Mouse (Mus musculus): ENCODE results near the gene 1700037H04Rik. TPM values are rescaled to one million over a fixed set of nuclear protein-coding genes. Genes with fewer than 3 reads are reported as not detected.

The 1700037H04Rik gene
- total and polyA plus RNA-seq, 2 experiments from 2014 or later = 35.9 to 48.3 TPM

DNA sequence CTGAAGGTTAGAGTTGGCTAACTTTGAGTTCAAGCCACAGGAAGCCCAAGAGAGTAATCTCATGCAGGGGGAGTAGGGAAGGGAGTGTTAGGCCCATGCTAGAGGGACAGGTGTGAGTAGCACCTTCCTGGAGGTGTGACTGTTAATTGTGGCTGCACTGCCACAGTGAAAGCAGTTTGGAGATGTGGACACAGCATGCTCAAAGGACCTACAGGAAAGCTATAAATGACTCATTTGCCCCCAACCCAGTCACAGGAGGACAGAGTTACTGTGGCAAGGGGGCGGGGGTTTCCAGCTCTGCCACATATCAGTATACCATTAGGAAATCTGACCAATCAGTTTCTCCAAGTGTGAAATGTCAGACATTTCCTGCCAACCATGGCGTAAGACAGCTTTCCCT lies 14.3 kb downstream of the 1700037H04Rik start:
- 72% methylated on average over 2 of the region's 2 CpGs for WGBS

DNA sequence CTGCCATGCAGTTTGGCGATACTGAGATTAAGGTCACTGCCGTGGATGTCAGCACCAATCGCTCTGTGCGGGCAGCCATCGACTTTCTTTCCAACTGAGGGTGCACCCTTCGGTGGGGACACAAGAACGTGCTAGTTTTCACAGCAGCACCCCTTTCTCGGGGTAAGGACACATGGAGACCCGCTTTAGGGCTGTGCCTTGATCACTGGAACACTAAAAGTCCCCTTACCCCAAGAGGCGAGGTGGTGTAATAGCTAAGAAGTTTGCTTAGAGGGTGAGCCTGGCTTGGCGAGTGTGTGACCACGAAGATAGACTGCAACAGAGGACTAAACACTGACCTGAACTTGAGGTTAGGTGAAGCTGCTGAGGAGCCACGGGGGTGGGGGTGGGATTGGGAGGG lies 14.8 kb downstream of the 1700037H04Rik start:
- no peaks in the 10 kb centered on the region for H3K27me3 ChIP-seq (ENCODE audit: control insufficient read depth, insufficient read depth, low read length)
- TF ChIP-seq EP300 (IDR thresholded peaks at IDR 0.05; ENCODE audit: low read depth) = no peak
- TF ChIP-seq CTCF (IDR thresholded peaks at IDR 0.05; ENCODE audit: low read depth) = no peak
- H3K4me2 ChIP-seq (ENCODE audit: low read depth, low read length) = no peak overlapping the region
- H3K9me3 ChIP-seq (replicated peaks; ENCODE audit: control insufficient read depth, low read length) = no peaks in the 10 kb centered on the region
- H3K4me3 ChIP-seq (ENCODE audit: low read depth, low read length) = no peak overlapping the region
- H3K4me1 ChIP-seq (ENCODE audit: control insufficient read depth, insufficient read depth) = peaks cover 9% of the 10 kb centered on the region; the same call in 1 of the 2 replicates
- peaks cover 57% of the 10 kb centered on the region for H3K36me3 ChIP-seq (replicated peaks; ENCODE audit: control insufficient read depth, insufficient read depth, low read length)
- 59% methylated on average over 13 of the region's 13 CpGs for WGBS
- no peak for DNase-seq (ENCODE audit: low spot score)
- H3K9ac ChIP-seq (replicated peaks; ENCODE audit: low read depth, low read length) = no peak overlapping the region
- ATAC-seq (ENCODE audit: insufficient read depth, low read depth) = no peak
- no peak overlapping the region for H3K27ac ChIP-seq (ENCODE audit: low read depth)

More for the DNA sequence above, 14.3 kb downstream of the 1700037H04Rik start:
- no peak for ATAC-seq (ENCODE audit: insufficient read depth, low read depth)
- Histone ChIP-seq H3K27ac (ENCODE audit: low read depth) (no peak overlapping the region), H3K4me2 (ENCODE audit: low read depth, low read length) (no peak overlapping the region), H3K4me3 (ENCODE audit: low read depth, low read length) (no peak overlapping the region), H3K36me3 (replicated peaks; ENCODE audit: control insufficient read depth, insufficient read depth, low read length) (peaks cover 57% of the 10 kb centered on the region), H3K4me1 (ENCODE audit: control insufficient read depth, insufficient read depth) (peaks cover 7% of the 10 kb centered on the region; the same call in 1 of the 2 replicates), H3K9me3 (replicated peaks; ENCODE audit: control insufficient read depth, low read length) (no peaks in the 10 kb centered on the region), H3K9ac (replicated peaks; ENCODE audit: low read depth, low read length) (no peak overlapping the region), H3K27me3 (ENCODE audit: control insufficient read depth, insufficient read depth, low read length) (no peaks in the 10 kb centered on the region)
- no peak for DNase-seq (ENCODE audit: low spot score)
- TF ChIP-seq CTCF (IDR thresholded peaks at IDR 0.05; ENCODE audit: low read depth) (no peak), EP300 (IDR thresholded peaks at IDR 0.05; ENCODE audit: low read depth) (no peak)

DNA sequence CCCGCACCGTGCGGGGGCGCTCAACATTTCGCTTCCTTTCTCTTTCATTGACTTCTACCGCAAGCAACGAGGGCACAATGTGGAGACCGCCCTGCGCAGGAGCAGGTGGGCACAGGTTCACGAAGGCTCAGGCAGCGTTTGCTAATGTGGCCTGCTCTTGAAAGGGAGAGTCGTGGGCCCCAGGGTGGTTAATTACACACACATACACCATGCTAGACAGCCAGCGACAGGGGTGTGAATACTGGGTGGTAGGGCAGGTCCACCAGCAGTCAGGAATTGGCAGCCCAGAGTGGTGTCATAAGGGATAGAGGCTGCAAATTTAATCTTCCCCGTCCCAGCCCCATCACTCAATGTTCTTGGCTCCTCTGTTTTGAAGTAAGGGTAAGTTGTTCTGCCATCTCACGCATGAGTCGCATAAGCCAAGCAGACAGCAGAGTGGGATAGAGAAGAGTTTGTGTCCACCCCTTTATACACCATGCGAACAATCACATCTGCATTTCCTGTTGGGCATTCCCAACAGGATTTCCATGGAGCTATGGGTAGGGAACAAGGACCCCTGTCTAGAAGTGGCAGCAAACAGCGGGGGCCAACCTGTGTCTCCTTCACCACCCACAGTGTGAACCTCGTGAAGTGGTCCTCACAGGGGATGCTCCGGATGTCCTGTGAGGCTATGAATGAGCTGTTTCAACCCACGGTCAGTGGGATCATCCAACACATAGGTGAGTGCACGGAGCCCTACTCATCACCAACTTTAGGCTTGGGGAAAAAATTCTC lies 16.7 kb downstream of the 1700037H04Rik start:
- ATAC-seq (ENCODE audit: insufficient read depth, low read depth) (no peak), DNase-seq (ENCODE audit: low spot score) (no peak)
- Histone ChIP-seq H3K4me2 (ENCODE audit: low read depth, low read length) (no peak overlapping the region), H3K36me3 (replicated peaks; ENCODE audit: control insufficient read depth, insufficient read depth, low read length) (peaks cover 49% of the 10 kb centered on the region), H3K4me1 (ENCODE audit: control insufficient read depth, insufficient read depth) (peaks cover 13% of the 10 kb centered on the region; the same call in 1 of the 2 replicates), H3K9ac (replicated peaks; ENCODE audit: low read depth, low read length) (no peak overlapping the region), H3K9me3 (replicated peaks; ENCODE audit: control insufficient read depth, low read length) (no peaks in the 10 kb centered on the region), H3K4me3 (ENCODE audit: low read depth, low read length) (no peak overlapping the region), H3K27ac (ENCODE audit: low read depth) (no peak overlapping the region), H3K27me3 (ENCODE audit: control insufficient read depth, insufficient read depth, low read length) (no peaks in the 10 kb centered on the region)
- TF ChIP-seq CTCF (IDR thresholded peaks at IDR 0.05; ENCODE audit: low read depth) = no peak
- no peak for TF ChIP-seq EP300 (IDR thresholded peaks at IDR 0.05; ENCODE audit: low read depth)
- 71% methylated on average over 22 of the region's 22 CpGs for WGBS

DNA sequence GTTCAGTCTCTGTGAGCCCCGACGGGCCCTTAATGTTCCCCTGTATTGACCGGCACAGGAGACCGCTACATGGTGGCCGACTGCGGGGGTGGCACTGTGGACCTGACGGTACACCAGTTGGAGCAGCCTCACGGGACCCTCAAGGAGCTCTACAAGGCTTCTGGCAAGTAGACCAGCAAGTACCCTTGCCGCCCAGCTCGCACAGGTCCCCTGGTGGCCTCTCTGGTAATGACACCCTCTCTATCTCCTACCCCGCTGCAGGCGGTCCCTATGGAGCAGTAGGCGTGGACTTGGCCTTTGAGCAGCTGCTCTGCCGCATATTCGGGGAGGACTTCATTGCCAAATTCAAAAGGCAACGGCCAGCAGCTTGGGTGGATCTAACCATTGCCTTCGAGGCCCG lies 17.3 kb downstream of the 1700037H04Rik start:
- no peak overlapping the region for H3K27ac ChIP-seq (ENCODE audit: low read depth)
- no peaks in the 10 kb centered on the region for H3K27me3 ChIP-seq (ENCODE audit: control insufficient read depth, insufficient read depth, low read length)
- no peak overlapping the region for H3K9ac ChIP-seq (replicated peaks; ENCODE audit: low read depth, low read length)
- TF ChIP-seq EP300 (IDR thresholded peaks at IDR 0.05; ENCODE audit: low read depth) (no peak), CTCF (IDR thresholded peaks at IDR 0.05; ENCODE audit: low read depth) (peak; percentile 67)
- 25% methylated on average over 18 of the region's 18 CpGs for WGBS
- H3K4me2 ChIP-seq (ENCODE audit: low read depth, low read length) = no peak overlapping the region
- H3K4me3 ChIP-seq (ENCODE audit: low read depth, low read length) = no peak overlapping the region
- H3K9me3 ChIP-seq (replicated peaks; ENCODE audit: control insufficient read depth, low read length) = no peaks in the 10 kb centered on the region
- H3K36me3 ChIP-seq (replicated peaks; ENCODE audit: control insufficient read depth, insufficient read depth, low read length) = peaks cover 43% of the 10 kb centered on the region
- peaks cover 14% of the 10 kb centered on the region; the same call in 1 of the 2 replicates for H3K4me1 ChIP-seq (ENCODE audit: control insufficient read depth, insufficient read depth)
- peak; percentile 62 for DNase-seq (ENCODE audit: low spot score)
- peak; percentile 57 for ATAC-seq (ENCODE audit: insufficient read depth, low read depth)

DNA sequence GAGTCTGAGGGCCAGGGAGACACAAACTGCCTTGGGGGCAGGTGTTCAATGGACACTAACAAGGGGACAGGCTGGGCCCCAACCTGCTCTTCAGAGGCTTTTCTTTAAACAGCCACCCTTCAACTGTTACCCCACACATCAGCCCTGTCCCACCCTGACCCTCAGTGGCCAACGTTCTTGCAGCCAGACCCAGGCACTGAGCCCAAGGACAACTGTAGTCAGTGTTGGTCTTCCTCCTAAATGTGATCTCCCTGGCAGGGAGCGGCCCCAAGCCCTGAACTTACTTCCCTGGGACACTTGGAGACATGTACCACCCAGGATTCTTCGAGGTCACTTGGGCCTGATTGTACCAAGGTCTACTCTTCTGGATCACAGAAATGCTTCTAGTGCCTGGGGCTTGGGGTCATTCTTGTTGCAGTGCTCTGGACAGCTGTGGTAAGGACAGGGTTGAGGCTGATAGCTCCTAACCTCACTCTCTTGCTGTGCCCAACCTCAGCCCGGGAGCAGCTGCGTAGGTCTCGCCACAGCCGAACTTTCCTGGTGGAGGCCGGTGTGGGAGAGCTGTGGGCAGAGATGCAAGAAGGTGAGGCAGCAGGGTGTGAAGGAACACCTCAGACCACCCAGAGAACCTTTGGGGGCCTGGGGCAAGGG lies 18.4 kb downstream of the 1700037H04Rik start:
- DNase-seq (ENCODE audit: low spot score) (peak; percentile 5), ATAC-seq (ENCODE audit: insufficient read depth, low read depth) (no peak)
- no peak for TF ChIP-seq CTCF (IDR thresholded peaks at IDR 0.05; ENCODE audit: low read depth)
- no peak for TF ChIP-seq EP300 (IDR thresholded peaks at IDR 0.05; ENCODE audit: low read depth)
- no peak overlapping the region for H3K9ac ChIP-seq (replicated peaks; ENCODE audit: low read depth, low read length)
- H3K4me2 ChIP-seq (ENCODE audit: low read depth, low read length) = no peak overlapping the region
- H3K36me3 ChIP-seq (replicated peaks; ENCODE audit: control insufficient read depth, insufficient read depth, low read length) = peaks cover 32% of the 10 kb centered on the region
- H3K27me3 ChIP-seq (ENCODE audit: control insufficient read depth, insufficient read depth, low read length) = no peaks in the 10 kb centered on the region
- H3K9me3 ChIP-seq (replicated peaks; ENCODE audit: control insufficient read depth, low read length) = no peaks in the 10 kb centered on the region
- peaks cover 18% of the 10 kb centered on the region; the same call in 1 of the 2 replicates for H3K4me1 ChIP-seq (ENCODE audit: control insufficient read depth, insufficient read depth)
- peak overlapping the region; percentile 56 for H3K27ac ChIP-seq (ENCODE audit: low read depth)
- no peak overlapping the region for H3K4me3 ChIP-seq (ENCODE audit: low read depth, low read length)
- 82% methylated on average over 8 of the region's 8 CpGs for WGBS

All from heart, postnatal 0 days (tissue).